ENCODE assay signal across 8 mouse cellular contexts in the genomic region with DNA sequence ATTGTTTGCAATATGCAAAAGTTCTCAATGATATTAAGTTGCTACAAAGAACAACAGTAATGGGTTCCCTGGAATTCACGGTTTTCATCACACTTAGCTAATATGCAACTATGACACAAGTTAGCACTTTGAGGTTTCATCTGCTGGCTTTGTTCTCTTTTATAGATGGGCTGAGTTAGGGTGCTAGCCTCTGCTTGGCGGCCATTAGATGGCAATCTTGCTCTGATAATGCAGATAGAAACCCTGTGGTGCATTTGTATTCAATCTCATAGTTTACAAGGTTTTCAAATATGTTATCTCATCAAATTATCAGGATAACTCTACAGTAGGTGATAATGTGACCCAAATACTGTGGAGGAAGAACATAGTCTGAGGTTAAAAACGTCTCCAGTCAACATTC.
DNase-seq lines count a peak whose midpoint lies in the region; ATAC-seq and TF ChIP-seq lines count a peak whose summit lies in the region.

No protein-coding gene starts in this region.

- no peak overlapping the region for H3K4me3 ChIP-seq in heart, postnatal 0 days (ENCODE audit: low read depth, low read length)
- H3K4me3 ChIP-seq in heart, embryonic 11.5 days (ENCODE audit: low read depth, low read length), result no peak overlapping the region
- no peak overlapping the region for H3K4me3 ChIP-seq in midbrain, embryonic 11.5 days (ENCODE audit: low read depth, low read length)
- no peak overlapping the region for H3K4me3 ChIP-seq in midbrain, embryonic 10.5 days
- no peak overlapping the region for H3K4me3 ChIP-seq in stomach, postnatal 0 days (ENCODE audit: low read depth, low read length)

- H3K4me1 ChIP-seq in heart, postnatal 0 days (ENCODE audit: control insufficient read depth, insufficient read depth), result no peaks in the 10 kb centered on the region
- H3K4me1 ChIP-seq in heart, embryonic 11.5 days (ENCODE audit: control insufficient read depth, insufficient read depth, low read length), result no peaks in the 10 kb centered on the region
- H3K4me1 ChIP-seq in midbrain, embryonic 11.5 days (ENCODE audit: control insufficient read depth, insufficient read depth, low read length), result no peaks in the 10 kb centered on the region
- H3K4me1 ChIP-seq in midbrain, embryonic 10.5 days, result no peaks in the 10 kb centered on the region
- H3K4me1 ChIP-seq in stomach, postnatal 0 days (replicated peaks; ENCODE audit: control insufficient read depth, insufficient read depth), result no peaks in the 10 kb centered on the region

- TF ChIP-seq EP300 in heart, postnatal 0 days (IDR thresholded peaks at IDR 0.05; ENCODE audit: low read depth), result no peak
- TF ChIP-seq EP300 in stomach, postnatal 0 days (optimal IDR thresholded peaks at IDR 0.05), result no peak

- TF ChIP-seq CTCF in heart, postnatal 0 days (IDR thresholded peaks at IDR 0.05; ENCODE audit: low read depth), result peak; percentile 22; the same call in 1 of the 2 replicates
- TF ChIP-seq CTCF in stomach, postnatal 0 days (IDR thresholded peaks at IDR 0.05; ENCODE audit: low read depth), result peak; percentile 69

- H3K9me3 ChIP-seq in heart, postnatal 0 days (replicated peaks; ENCODE audit: control insufficient read depth, low read length), result no peaks in the 10 kb centered on the region
- H3K9me3 ChIP-seq in heart, embryonic 11.5 days (replicated peaks; ENCODE audit: control insufficient read depth, low read length), result no peaks in the 10 kb centered on the region
- no peaks in the 10 kb centered on the region for H3K9me3 ChIP-seq in midbrain, embryonic 11.5 days (ENCODE audit: control insufficient read depth, low read length)
- H3K9me3 ChIP-seq in midbrain, embryonic 10.5 days (replicated peaks), result no peaks in the 10 kb centered on the region
- no peaks in the 10 kb centered on the region for H3K9me3 ChIP-seq in stomach, postnatal 0 days (ENCODE audit: control insufficient read depth, low read length)

- 20% methylated on average over 3 of the region's 3 CpGs for WGBS in heart, postnatal 0 days
- WGBS in heart, embryonic 11.5 days (ENCODE audit: insufficient replicate concordance), result 23% methylated on average over 3 of the region's 3 CpGs
- 20% methylated on average over 3 of the region's 3 CpGs for whole genome bisulfite sequencing in midbrain, embryonic 11.5 days
- WGBS in midbrain, embryonic 10.5 days, result 30% methylated on average over 3 of the region's 3 CpGs
- WGBS in stomach, postnatal 0 days, result 18% methylated on average over 3 of the region's 3 CpGs

- no peak overlapping the region for H3K27ac ChIP-seq in heart, postnatal 0 days (ENCODE audit: low read depth)
- H3K27ac ChIP-seq in heart, embryonic 11.5 days (ENCODE audit: low read depth, low read length), result no peak overlapping the region
- H3K27ac ChIP-seq in midbrain, embryonic 11.5 days (ENCODE audit: low read depth, low read length), result no peak overlapping the region
- no peak overlapping the region for H3K27ac ChIP-seq in midbrain, embryonic 10.5 days (replicated peaks)
- no peak overlapping the region for H3K27ac ChIP-seq in stomach, postnatal 0 days (replicated peaks)

- ATAC-seq in heart, postnatal 0 days (ENCODE audit: insufficient read depth, low read depth), result no peak
- no peak for ATAC-seq in heart, embryonic 11.5 days (replicated peaks; ENCODE audit: insufficient number of reproducible peaks, low FRiP score, low TSS enrichment)
- peak; percentile 62; the same call in 1 of the 2 replicates for ATAC-seq in midbrain, embryonic 11.5 days (ENCODE audit: low FRiP score)
- peak; percentile 63 for ATAC-seq in granulocyte monocyte progenitor cell, adult 5-6 weeks (replicated peaks; ENCODE audit: poor library complexity, severe bottlenecking)
- no peak for ATAC-seq in stomach, postnatal 0 days (ENCODE audit: low FRiP score, low TSS enrichment)

- no peak overlapping the region for H3K9ac ChIP-seq in heart, postnatal 0 days (replicated peaks; ENCODE audit: low read depth, low read length)
- H3K9ac ChIP-seq in heart, embryonic 11.5 days (ENCODE audit: low read depth, low read length), result no peak overlapping the region
- H3K9ac ChIP-seq in midbrain, embryonic 11.5 days (ENCODE audit: low read length), result no peak overlapping the region
- no peak overlapping the region for H3K9ac ChIP-seq in stomach, postnatal 0 days (ENCODE audit: low read length)

- DNase-seq in heart, postnatal 0 days (ENCODE audit: low spot score), result no peak
- DNase-seq in midbrain, embryonic 11.5 days (ENCODE audit: low spot score, missing footprints), result no peak
- DNase-seq in midbrain, embryonic 10.5 days (ENCODE audit: low spot score), result no peak
- no peak for DNase-seq in stomach, postnatal 0 days (ENCODE audit: low spot score)
- no peak for DNase-seq in spleen, postnatal 10 days (ENCODE audit: low spot score in 2 of 2)
- no peak for DNase-seq in thymus, postnatal 0 days (ENCODE audit: low spot score)

- no peak overlapping the region for H3K4me2 ChIP-seq in heart, postnatal 0 days (ENCODE audit: low read depth, low read length)
- H3K4me2 ChIP-seq in heart, embryonic 11.5 days, result no peak overlapping the region
- H3K4me2 ChIP-seq in midbrain, embryonic 11.5 days, result no peak overlapping the region
- H3K4me2 ChIP-seq in stomach, postnatal 0 days (replicated peaks; ENCODE audit: low read depth), result no peak overlapping the region

- no peaks in the 10 kb centered on the region for H3K27me3 ChIP-seq in heart, postnatal 0 days (ENCODE audit: control insufficient read depth, insufficient read depth, low read length)
- H3K27me3 ChIP-seq in heart, embryonic 11.5 days (ENCODE audit: control insufficient read depth, insufficient read depth, low read length), result no peaks in the 10 kb centered on the region
- H3K27me3 ChIP-seq in midbrain, embryonic 11.5 days (ENCODE audit: control insufficient read depth, insufficient read depth, low read length), result no peaks in the 10 kb centered on the region
- H3K27me3 ChIP-seq in midbrain, embryonic 10.5 days (ENCODE audit: low read depth, poor library complexity, severe bottlenecking), result no peaks in the 10 kb centered on the region
- no peaks in the 10 kb centered on the region for H3K27me3 ChIP-seq in stomach, postnatal 0 days (ENCODE audit: control insufficient read depth, insufficient read depth, low read length)

- H3K36me3 ChIP-seq in heart, postnatal 0 days (replicated peaks; ENCODE audit: control insufficient read depth, insufficient read depth, low read length), result no peaks in the 10 kb centered on the region
- H3K36me3 ChIP-seq in heart, embryonic 11.5 days (ENCODE audit: control insufficient read depth, insufficient read depth, low read length), result no peaks in the 10 kb centered on the region
- no peaks in the 10 kb centered on the region for H3K36me3 ChIP-seq in midbrain, embryonic 11.5 days (ENCODE audit: control insufficient read depth, insufficient read depth, low read length)
- no peaks in the 10 kb centered on the region for H3K36me3 ChIP-seq in midbrain, embryonic 10.5 days
- H3K36me3 ChIP-seq in stomach, postnatal 0 days (ENCODE audit: control insufficient read depth, insufficient read depth, low read length), result no peaks in the 10 kb centered on the region

Comparison
In these comparisons a context has a peak if more than half of its experiments do, and no peak if none do; other contexts are left out.
1. ATAC-seq: peak in midbrain, embryonic 11.5 days (single experiment) and granulocyte monocyte progenitor cell, adult 5-6 weeks (single experiment); none in heart, postnatal 0 days (single experiment), heart, embryonic 11.5 days (single experiment) and stomach, postnatal 0 days (single experiment).